Mouse (Mus musculus) thymus, postnatal 0 days (tissue): ENCODE results near the gene Opcml. TPM values are rescaled to one million over a fixed set of nuclear protein-coding genes. Genes with fewer than 3 reads are reported as not detected.

Experiments
- DNase-seq: peaks from one replicate; pipeline ENCODE4 v3.0.0-alpha.2; 2015; ENCODE audit warnings: low spot score
- polyA plus RNA-seq: library from polyadenylated mRNA; unstranded; fragments of >200 nt; fragmentation: Nextera tagmentation; extraction: Ambion mirVana; gene quantifications from 2 replicates; pipeline ENCODE4 v1.2.1, GENCODE M21; 2015

The Opcml gene
- 9.0 and 10.8 TPM in 2 replicates for polyA plus RNA-seq

DNA sequence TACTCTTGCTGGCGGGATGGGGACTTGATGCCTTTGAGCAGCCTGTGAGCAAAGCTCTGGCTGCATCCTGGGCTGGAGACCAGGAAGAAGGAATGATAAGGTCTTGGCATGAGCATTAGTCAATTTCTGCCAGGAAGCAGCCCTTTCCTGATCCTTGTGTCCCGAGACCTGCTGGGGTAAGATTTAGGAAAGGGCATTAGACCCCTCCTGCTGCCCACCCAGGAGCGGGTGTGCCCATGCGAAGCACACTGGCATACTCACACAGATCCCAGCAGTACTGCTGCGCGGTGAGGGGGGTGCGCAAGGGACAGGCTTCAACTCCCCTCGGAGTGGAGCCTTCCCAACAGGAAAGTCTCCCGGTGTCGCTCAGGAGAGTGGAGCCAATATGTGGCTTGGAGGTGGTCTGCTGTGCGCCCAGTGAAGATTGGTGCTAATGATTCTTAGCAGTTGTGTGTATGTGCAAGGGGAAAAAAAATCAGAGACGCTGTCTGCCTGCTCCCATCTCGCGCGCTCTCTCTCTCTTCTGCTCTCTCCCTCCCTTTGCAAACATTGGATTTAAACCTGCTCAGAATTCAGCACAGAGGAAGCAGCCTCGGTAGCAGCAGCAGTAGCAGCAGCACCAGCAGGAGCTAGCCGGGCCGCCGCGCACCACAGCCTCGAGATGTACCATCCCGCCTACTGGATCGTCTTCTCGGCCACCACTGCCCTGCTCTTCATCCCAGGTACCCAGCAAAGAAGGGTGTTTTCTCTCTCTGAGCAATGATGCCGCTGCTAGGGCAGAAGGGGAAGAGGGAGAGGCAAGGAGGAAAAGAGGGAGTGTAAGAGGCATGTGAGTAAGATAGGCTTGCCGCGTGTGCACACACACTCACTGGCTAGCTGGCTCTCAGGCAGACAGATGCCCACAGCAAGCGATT is at the start of gene Opcml:
TSS of gene Opcml (plus strand) at position 51 of the 914 bp plus-strand sequence.
- no peak for DNase-seq

- DNase-seq: no peak
Measured at GRCm38 (mm10) chr9:27758709-27759108, 31.9 kb upstream of the Opcml start.

- DNase-seq: no peak
Measured at GRCm38 (mm10) chr9:27761196-27761595, 29.4 kb upstream of the Opcml start.

- DNase-seq: no peak
Measured at GRCm38 (mm10) chr9:27766446-27766845, 24.1 kb upstream of the Opcml start.

GRCm38 (mm10) chr9:27767196-27767900 is 23.2 kb upstream of the Opcml start:
- no peak for DNase-seq

DNA sequence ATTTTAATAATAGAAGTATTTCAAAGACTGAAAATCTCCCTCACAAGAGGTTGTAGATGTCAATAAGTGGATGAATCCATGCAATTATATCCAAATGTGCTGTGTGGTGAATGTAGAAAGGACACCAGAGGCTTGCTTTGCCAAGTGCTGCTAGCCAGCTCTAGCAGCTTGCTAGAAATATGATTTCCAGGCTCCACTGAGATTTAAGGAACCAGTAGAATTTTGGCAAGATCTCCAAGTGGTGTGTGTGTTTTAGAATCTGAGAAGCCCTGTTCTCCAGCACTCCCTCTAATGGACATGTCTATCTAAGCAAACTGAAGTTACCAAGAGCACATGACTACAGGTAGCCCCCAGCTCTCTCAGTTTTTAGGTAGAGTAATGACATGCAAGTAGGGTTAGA is 21.8 kb upstream of the Opcml start:
- DNase-seq: no peak

- DNase-seq: no peak
Measured at GRCm38 (mm10) chr9:27781291-27781993, 9.1 kb upstream of the Opcml start.

DNA sequence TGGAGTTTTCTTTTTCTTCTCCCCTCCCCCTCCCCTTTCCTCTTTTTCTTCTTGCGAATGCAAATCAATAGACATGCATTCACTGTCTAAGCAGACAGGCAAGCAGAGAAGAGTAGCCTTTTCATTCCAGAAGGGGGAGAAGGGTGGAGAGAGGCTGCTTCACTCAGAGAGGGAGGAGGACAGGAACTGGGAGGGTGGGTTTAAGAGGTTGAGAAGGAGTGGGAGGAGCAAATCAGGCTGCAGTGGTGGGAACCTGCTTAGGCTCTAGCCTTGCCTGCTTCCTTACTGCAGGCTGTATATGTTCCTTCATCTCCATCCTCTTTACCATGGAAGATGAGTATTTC is 8.6 kb upstream of the Opcml start:
- no peak for DNase-seq

- DNase-seq: no peak
Measured at GRCm38 (mm10) chr9:27791639-27791966, 1.0 kb downstream of the Opcml start.

- no peak for DNase-seq
Measured at GRCm38 (mm10) chr9:27792226-27792625, 1.7 kb downstream of the Opcml start.

DNA sequence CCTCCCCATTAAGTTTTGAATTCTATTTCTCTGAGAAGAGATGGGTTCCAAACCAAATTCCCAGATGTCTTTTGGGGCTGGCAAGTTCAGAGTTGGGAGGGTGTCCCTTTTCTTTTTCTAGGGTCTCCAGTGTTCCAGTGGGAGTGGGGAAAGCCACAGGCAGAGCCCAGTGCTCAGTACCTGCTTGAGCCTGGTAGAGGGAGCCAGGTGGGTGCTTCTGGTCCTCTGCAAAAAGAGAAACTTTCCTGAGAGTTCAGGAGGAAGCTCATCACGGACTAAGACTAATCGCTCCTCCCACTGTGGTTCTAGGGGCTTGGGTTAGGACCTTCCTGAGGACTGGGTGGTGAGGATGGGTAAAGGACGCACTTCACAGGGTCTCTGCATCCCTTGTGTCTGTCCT is 2.4 kb downstream of the Opcml start:
- DNase-seq: no peak

GRCm38 (mm10) chr9:27796535-27796934 is 6.0 kb downstream of the Opcml start:
- DNase-seq: no peak

DNA sequence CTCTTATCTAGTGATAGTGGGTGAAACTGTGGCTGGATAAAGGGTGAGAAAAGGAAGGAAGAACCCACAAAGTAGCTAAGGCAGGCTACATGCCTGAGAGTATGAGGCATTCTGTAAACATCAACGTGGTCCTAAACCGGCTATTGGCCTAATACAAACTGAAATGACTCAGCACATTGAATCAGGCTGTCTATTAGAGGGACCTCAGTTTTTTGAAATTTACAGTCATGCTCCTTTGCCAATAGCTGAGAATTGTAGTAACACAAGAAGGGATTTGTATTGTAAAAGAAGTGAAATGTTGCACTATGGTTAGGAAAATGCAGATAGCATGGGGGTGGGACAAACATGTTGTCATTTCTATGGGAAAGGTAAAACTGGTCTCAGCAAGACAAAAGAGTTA is 10.4 kb downstream of the Opcml start:
- no peak for DNase-seq

- no peak for DNase-seq
Measured at GRCm38 (mm10) chr9:27801807-27802206, 11.2 kb downstream of the Opcml start.

GRCm38 (mm10) chr9:27802379-27802778 is 11.8 kb downstream of the Opcml start:
- DNase-seq: no peak

DNA sequence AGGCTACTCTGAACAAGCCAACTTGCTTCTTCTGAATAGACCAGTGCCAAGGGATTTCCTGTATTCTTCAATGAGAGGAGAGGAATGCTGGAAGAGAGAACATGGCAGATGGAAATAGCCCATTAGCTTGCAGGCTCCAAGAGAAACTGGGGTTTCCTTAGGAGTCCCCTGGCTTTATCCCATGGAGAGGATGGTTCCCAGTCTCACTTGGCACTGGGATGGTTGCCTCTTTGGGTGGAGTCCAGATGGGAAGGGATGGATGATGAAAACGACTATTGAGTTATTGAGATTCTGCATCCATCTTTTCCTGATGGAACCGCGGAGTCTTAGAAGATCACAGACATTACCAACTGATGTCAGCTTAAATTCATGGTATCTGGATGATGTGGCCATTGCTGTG is 13.9 kb downstream of the Opcml start:
- DNase-seq: no peak

GRCm38 (mm10) chr9:27809741-27810140 is 19.2 kb downstream of the Opcml start:
- no peak for DNase-seq

- no peak for DNase-seq
Measured at GRCm38 (mm10) chr9:27813207-27813790, 22.7 kb downstream of the Opcml start.

DNA sequence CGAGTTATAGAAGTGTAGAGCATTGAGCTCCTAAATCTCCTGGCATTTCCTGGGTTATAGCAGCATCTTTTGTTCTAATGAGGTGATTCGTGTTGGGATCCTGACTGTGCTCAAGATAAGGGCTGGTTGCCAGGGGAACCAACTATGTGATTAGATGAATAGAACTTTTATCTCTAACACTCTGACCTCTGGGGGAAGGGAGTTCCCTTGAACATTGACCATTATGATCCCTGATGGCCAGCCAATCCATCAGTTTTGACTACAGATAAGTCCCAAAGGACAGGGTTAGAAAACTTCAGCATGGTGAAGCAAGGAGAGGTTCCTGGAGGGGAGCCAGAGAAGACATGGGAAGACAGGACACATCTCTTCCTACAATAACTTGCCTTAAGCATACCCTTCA is 23.6 kb downstream of the Opcml start:
- no peak for DNase-seq

GRCm38 (mm10) chr9:27821197-27821596 is 30.6 kb downstream of the Opcml start:
- no peak for DNase-seq

DNA sequence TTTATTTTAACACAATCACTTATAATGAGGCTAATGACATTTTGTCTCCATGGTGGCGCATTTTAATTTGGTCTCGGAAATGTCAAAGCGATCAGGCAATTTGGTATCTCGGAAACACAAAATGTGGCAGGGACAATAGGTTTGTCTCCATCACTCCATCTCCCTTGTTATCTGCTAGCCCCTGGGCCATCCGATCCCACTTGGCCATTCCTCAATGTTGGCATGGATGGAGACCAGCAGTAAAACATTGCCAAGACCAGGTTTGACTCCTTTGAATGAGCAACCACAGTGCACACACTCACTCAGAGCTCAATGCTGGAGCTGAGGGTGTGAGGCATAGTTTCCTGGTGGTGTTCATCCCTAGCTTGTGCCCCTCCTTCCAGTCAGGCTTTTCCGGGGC is 32.1 kb downstream of the Opcml start:
- DNase-seq: no peak

DNA sequence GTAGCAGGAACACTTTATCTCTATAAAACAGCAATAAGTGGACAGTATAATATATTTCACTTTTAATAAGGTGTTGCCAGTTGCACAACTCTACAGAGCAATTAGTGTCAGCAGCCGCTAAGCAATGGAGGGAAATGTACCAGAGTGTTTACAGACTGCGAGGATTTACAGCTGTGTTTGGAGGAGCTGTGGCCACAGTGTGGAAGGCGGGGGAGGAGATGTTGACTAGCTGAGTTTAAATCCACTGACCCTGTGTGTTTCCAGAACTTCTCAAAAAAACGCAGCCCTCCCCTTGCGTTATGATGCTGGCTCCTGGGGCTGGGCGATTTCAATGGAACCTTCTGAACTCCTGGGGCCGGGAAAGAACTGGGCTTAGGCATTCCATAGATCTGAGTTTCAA is 33.8 kb downstream of the Opcml start:
- DNase-seq: no peak
